ENCODE assay signal across 8 mouse cellular contexts in the genomic region with DNA sequence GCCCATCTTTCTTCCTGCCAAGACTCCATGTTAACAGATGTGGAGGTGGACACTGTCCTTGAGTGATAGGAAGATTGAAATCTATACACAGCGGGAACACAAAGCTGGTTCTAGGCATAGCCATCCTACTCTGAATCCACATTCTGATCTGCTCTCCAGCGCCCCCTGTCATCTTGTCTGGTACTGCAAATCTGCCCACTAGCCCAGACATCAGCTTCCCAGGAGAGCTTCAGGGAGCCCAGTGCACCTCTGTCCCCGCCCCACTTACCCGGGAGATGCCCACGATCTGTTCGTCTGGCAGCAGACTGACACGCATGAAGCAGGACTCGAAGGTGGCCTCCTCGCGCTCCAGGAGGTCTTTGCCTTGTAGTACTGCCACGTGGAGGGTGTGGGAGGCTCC. TPM values are rescaled to one million over a fixed set of nuclear protein-coding genes. Genes with fewer than 3 reads are reported as not detected.
DNase-seq lines count a peak whose midpoint lies in the region; ATAC-seq lines count a peak whose summit lies in the region.
"Had no signal": no experiment of that assay in that cellular context is flagged by ENCODE, and none has a peak within 500 bp of the region (broad histone marks: within the 10 kb centered on the region; RNA-seq: fewer than 3 reads in every experiment).

No protein-coding gene starts in this region.

- H3K4me3 ChIP-seq in kidney, embryonic 14.5 days (ENCODE audit: low read length) = no peak overlapping the region; the same call in 1 of the 2 replicates

- ATAC-seq in kidney, embryonic 14.5 days (ENCODE audit: low FRiP score, low TSS enrichment) = 0 out of 2 replicates have a peak, but pooled peaks have one; percentile 30

- no peak overlapping the region for H3K9ac ChIP-seq in kidney, embryonic 14.5 days (ENCODE audit: low read depth, low read length)

- H3K9me3 ChIP-seq in kidney, embryonic 14.5 days (ENCODE audit: control insufficient read depth, low read length) = no peaks in the 10 kb centered on the region

- 11% methylated on average over 11 of the region's 11 CpGs for WGBS in kidney, embryonic 14.5 days

- no peaks in the 10 kb centered on the region for H3K27me3 ChIP-seq in kidney, embryonic 14.5 days (ENCODE audit: control insufficient read depth, insufficient read depth, low read length)

- peak; percentile 43 for DNase-seq in ovary, postnatal 10 days (ENCODE audit: low spot score)
- DNase-seq in ovary, adult 18-20 months (ENCODE audit: low spot score) = no peak
- DNase-seq in adrenal gland, adult 18-20 months (ENCODE audit: low spot score in 2 of 2) = peak; percentile 69 to 70
- DNase-seq in cerebellum, postnatal 14 days = peak; percentile 78 to 89
- peak; percentile 69 for DNase-seq in lung, postnatal 10 days
- peak; percentile 68 to 80 for DNase-seq in spleen, postnatal 10 days (ENCODE audit: low spot score in 2 of 2)

- H3K4me2 ChIP-seq in kidney, embryonic 14.5 days (replicated peaks; ENCODE audit: low read depth, low read length) = no peak overlapping the region

- no peaks in the 10 kb centered on the region for H3K36me3 ChIP-seq in kidney, embryonic 14.5 days (ENCODE audit: control insufficient read depth, insufficient read depth, low read length)

- no peak overlapping the region for H3K27ac ChIP-seq in kidney, embryonic 14.5 days (ENCODE audit: low read depth, low read length)

- H3K4me1 ChIP-seq in kidney, embryonic 14.5 days (ENCODE audit: control insufficient read depth, insufficient read depth, low read length) = peaks cover 17% of the 10 kb centered on the region

RNA-seq across cellular contexts. Expression of a gene that starts 17.0 kb away (rescaled TPM):
- total RNA-seq in adrenal gland, adult 18-20 months (2021) = 10 to 100 TPM; 19.1 to 25.8 TPM
- 40.7 and 43.4 TPM in 2 replicates for polyA plus RNA-seq in kidney, embryonic 14.5 days (2014; fragmentation: Nextera tagmentation; extraction: Ambion mirVana)

RNA-seq across cellular contexts. Expression of a gene that starts 21.0 kb away (rescaled TPM):
- 10 to 100 TPM; 64.3 to 94.0 TPM for total RNA-seq in adrenal gland, adult 18-20 months (2021)
- polyA plus RNA-seq in kidney, embryonic 14.5 days (2014; fragmentation: Nextera tagmentation; extraction: Ambion mirVana) = 2.2 and 2.4 TPM in 2 replicates

RNA-seq across cellular contexts. Expression of a gene that starts 42.2 kb away (rescaled TPM):
- 100 to 1,000 TPM in 1 of 2 experiments, 10 to 100 TPM in 1; 42.0 to 133 TPM for total RNA-seq in adrenal gland, adult 18-20 months (2021)
- polyA plus RNA-seq in kidney, embryonic 14.5 days (2014; fragmentation: Nextera tagmentation; extraction: Ambion mirVana) = not detected in 2 replicates
- total RNA-seq: gastrocnemius, postnatal 36 days had no signal

RNA-seq across cellular contexts. Expression of a gene that starts 54.0 kb away (rescaled TPM):
- total RNA-seq in adrenal gland, adult 18-20 months (2021) = 100 to 1,000 TPM; 622 to 707 TPM
- 10.0 and 16.7 TPM in 2 replicates for polyA plus RNA-seq in kidney, embryonic 14.5 days (2014; fragmentation: Nextera tagmentation; extraction: Ambion mirVana)

RNA-seq across cellular contexts. Expression of a gene that starts 58.1 kb away (rescaled TPM):
- total RNA-seq in adrenal gland, adult 18-20 months (2021) = 100 to 1,000 TPM; 108 to 132 TPM
- polyA plus RNA-seq in kidney, embryonic 14.5 days (2014; fragmentation: Nextera tagmentation; extraction: Ambion mirVana) = 43.4 and 69.6 TPM in 2 replicates
